Mouse (Mus musculus) embryonic fibroblast, embryonic 13.5 days (primary cell): ENCODE results near the gene Terb2.

Source experiments
- CTCF ChIP-seq: IDR thresholded peaks from 2 replicates; pipeline ENCODE4 v1.5.1; 2011; ENCODE audit warnings: mild to moderate bottlenecking, control low read depth, low read length, moderate library complexity, borderline replicate concordance; ENCODE audit not compliant: insufficient read depth
- POLR2A ChIP-seq: IDR thresholded peaks from 2 replicates; pipeline ENCODE4 v1.6.1; 2011; ENCODE audit warnings: low read depth, mild to moderate bottlenecking, control low read depth, low read length, moderate library complexity

DNA sequence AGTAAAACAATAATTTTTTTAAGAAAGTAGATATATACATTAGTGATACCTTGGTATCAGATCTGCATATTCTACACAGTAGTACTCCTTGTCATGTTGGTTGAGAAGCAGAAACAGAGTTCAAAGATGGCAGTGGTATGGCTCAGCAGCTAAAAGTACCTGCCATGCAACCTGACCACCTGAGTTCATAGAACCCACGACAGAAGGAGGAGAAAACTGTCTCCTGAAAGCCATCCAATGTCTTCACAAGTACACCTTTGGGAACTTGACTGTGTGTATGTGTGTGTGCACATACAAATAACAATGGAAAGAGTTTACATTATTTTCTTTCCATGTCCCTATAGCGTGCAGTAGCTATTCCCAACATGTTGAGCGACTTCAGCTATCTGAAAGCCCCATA is 36.4 kb upstream of the Terb2 start:
- TF ChIP-seq CTCF (no peak), POLR2A (no peak)
